Mouse (Mus musculus) lung, adult 2 months (tissue): ENCODE measurements at regions not wholly inside any gene's neighbourhood (a gene's known extent, or its start where the extent isn't known, plus 50 kb on each side); places are given as distances from the start of the nearest gene placed in this dataset.

Experiments
- DNase-seq: peaks from one replicate; pipeline ENCODE4 v3.0.0; 2022
- H3K4me1 ChIP-seq: fragments of 200-500 bp; 2 replicates; pipeline ENCODE4 v1.6.1; 2011; ENCODE audit warnings: low read length; ENCODE audit not compliant: control insufficient read depth, insufficient read depth
- H3K4me3 ChIP-seq: fragments of 200-500 bp; replicated peaks from 2 replicates; pipeline ENCODE3; 2011; ENCODE audit warnings: low read depth, mild to moderate bottlenecking, control low read depth, low read length; ENCODE audit errors: extremely low read depth
- CTCF ChIP-seq: fragments of 200-500 bp; IDR thresholded peaks from 2 replicates; pipeline ENCODE4 v1.5.1; 2011; ENCODE audit warnings: mild to moderate bottlenecking, low read length, control low read depth; ENCODE audit not compliant: insufficient read depth
- POLR2A ChIP-seq: fragments of 200-500 bp; IDR thresholded peaks from 2 replicates; pipeline ENCODE4 v1.6.1; 2011; ENCODE audit warnings: low read depth, mild to moderate bottlenecking, control low read depth, low read length, borderline replicate concordance; ENCODE audit errors: extremely low read depth
- WGBS: fragments of 180-500 bp; shearing (Covaris S2); methylation state at CpG from one replicate; pipeline ENCODE4 v1.1.7; 2018; 5-methylcytosine and 5-hydroxymethylcytosine counted together

- H3K4me3 ChIP-seq = no peak overlapping the region
- no peaks in the 10 kb centered on the region for H3K4me1 ChIP-seq
- 31% methylated on average over 8 of the region's 8 CpGs for WGBS
- TF ChIP-seq CTCF = peak; percentile 98
- TF ChIP-seq POLR2A = no peak
- peak; percentile 76 for DNase-seq
Measured at GRCm38 (mm10) chr2:101472449-101473115, 151.9 kb upstream of the Rag2 start.

DNA sequence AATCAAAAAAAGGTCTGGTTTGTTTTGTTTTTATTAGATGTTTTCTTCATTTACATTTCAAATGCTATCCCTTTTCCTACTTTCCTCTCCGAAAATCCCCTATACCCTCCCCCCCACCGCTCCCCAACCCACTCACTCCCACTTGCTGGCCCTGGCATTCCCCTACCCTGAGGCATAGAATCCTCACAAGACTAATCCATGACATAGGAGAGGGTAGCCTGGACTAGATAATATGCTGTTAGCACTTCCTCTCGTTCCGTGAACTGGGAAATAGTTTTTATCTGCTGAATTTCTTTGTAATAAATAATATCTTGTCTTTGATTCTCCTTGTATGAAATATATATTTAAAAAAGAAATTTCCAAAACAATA, 151.4 kb upstream of the Rag2 start:
- 83% methylated on average over 4 of the region's 4 CpGs for WGBS
- DNase-seq = no peak
- Histone ChIP-seq H3K4me1 (no peaks in the 10 kb centered on the region), H3K4me3 (no peak overlapping the region)
- no peak for TF ChIP-seq CTCF
- TF ChIP-seq POLR2A = no peak

DNA sequence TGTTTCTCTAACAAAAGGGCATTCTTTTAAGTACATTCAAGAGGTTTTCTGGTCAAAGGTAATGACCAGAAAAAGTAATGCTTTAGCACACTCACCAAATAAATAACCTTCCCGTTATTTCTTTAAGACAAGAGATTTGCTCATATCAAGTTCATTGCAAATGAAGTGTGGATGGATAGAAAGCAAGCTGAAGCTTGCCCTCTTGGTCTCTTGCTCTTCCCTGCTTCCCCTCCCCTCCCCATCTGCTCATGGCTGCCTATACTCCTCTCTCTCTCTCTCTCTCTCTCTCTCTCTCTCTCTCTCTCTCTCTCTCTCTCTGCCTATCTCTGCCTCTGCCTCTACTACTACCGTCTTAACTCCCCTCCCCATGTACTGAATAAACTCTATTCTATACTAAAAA, 147.7 kb upstream of the Rag2 start:
- no peak for DNase-seq
- Histone ChIP-seq H3K4me3 (no peak overlapping the region), H3K4me1 (no peaks in the 10 kb centered on the region)
- WGBS = 42% methylated on average over 2 of the region's 2 CpGs
- TF ChIP-seq POLR2A (no peak), CTCF (no peak)

DNA sequence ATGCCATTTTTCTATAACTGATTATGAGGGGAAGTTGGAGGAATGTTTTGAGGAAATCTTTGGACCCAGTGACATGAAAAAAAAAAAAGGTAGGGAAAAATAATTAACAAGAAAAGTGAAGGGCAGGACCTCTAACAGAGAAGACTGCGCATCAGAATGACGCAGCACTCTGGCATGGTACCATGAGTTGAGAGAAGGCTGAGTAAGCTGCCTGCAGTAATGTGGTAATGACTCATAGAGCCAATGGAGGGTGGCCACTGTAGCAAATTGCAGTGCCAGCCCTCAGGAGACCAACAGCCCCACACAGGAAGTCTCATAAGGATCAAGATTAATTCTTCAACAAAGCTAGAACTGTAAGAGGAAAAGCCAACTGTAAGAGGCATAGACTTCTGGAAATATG, 134.3 kb upstream of the Rag2 start:
- no peak for TF ChIP-seq POLR2A
- TF ChIP-seq CTCF = no peak
- Histone ChIP-seq H3K4me3 (no peak overlapping the region), H3K4me1 (no peaks in the 10 kb centered on the region)
- no peak for DNase-seq
- 93% methylated on average over 2 of the region's 2 CpGs for WGBS

GRCm38 (mm10) chr2:101491762-101492161, 132.8 kb upstream of the Rag2 start:
- no peaks in the 10 kb centered on the region for H3K4me1 ChIP-seq
- 65% methylated on average over 3 of the region's 3 CpGs for WGBS
- no peak for DNase-seq
- H3K4me3 ChIP-seq = no peak overlapping the region
- TF ChIP-seq POLR2A (no peak), CTCF (no peak)

DNA sequence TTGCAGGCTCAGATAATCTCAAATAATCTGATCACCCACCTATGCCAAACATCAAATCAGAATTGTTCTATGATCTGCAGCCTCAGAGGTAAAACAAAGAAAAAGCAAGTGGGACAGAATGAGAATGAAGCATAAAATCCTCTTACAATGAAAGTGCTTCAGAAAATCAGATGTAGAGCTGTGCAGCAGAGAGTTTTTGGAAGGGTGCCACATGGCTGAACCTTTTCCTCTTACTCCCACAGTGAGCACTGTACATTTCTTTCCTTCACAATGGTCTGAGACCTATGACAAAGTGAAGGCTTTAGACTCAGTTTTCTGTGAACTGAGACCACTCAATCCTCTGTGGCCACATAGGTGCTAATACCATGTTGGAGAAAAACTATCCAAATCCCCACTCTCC, 116.4 kb upstream of the Rag2 start:
- no peak for DNase-seq
- TF ChIP-seq POLR2A (no peak), CTCF (no peak)
- Histone ChIP-seq H3K4me3 (no peak overlapping the region), H3K4me1 (no peaks in the 10 kb centered on the region)
